Mouse (Mus musculus) liver, embryonic 14.5 days (tissue): ENCODE measurements around the gene Ccdc65. TPM values are rescaled to one million over a fixed set of nuclear protein-coding genes. Genes with fewer than 3 reads are reported as not detected.
"Not testable (repeated sequence)": the region's sequence is repeated elsewhere in the genome, so short reads cannot be mapped to it uniquely, and the experiment has no call there.

Source experiments
- ATAC-seq: fragments of 200-750 bp; cut with Nextera tagmentation; 2 replicates; pipeline ENCODE4 v1.8.0; 2017; ENCODE audit warnings: moderate number of reproducible peaks, mild to moderate bottlenecking, moderate library complexity; ENCODE audit not compliant: insufficient read depth
- DNase-seq, 3 experiments: peaks; one replicate each; pipeline ENCODE4 v3.0.0-alpha.2; 2012 to 2013; ENCODE audit warnings: low read depth in 3 of 3, low spot score in 3 of 3
- H3K27ac ChIP-seq: fragments of 300-500 bp; sonication (generic); 2 replicates; pipeline ENCODE4 v1.5.1; 2014; ENCODE audit warnings: moderate library complexity, mild to moderate bottlenecking, control low read depth, inconsistent platforms
- H3K27me3 ChIP-seq: fragments of 300-500 bp; sonication (generic); 2 replicates; pipeline ENCODE4 v1.6.1; 2014; ENCODE audit warnings: mild to moderate bottlenecking, low read length, moderate library complexity; ENCODE audit not compliant: control insufficient read depth, insufficient read depth
- H3K36me3 ChIP-seq: fragments of 300-500 bp; sonication (generic); replicated peaks from 2 replicates; pipeline ENCODE4 v1.6.1; 2014; ENCODE audit warnings: low read depth; ENCODE audit not compliant: control insufficient read depth, insufficient read depth
- H3K4me1 ChIP-seq, 2 experiments: fragments of 200-500 bp in 1 of 2; fragments of 300-500 bp in 1 of 2; sonication (generic) in 1 of 2; replicated peaks; 2 replicates each; pipeline ENCODE4 v1.6.1; 2012 to 2014; ENCODE audit warnings: antibody characterized with exemption in 1 of 2, inconsistent platforms in 1 of 2, low read length in 1 of 2; ENCODE audit not compliant: control insufficient read depth in 2 of 2, insufficient read depth in 2 of 2
- H3K4me2 ChIP-seq: fragments of 300-500 bp; sonication (generic); 2 replicates; pipeline ENCODE4 v1.6.1; 2014; ENCODE audit warnings: low read depth, mild to moderate bottlenecking, control low read depth, moderate library complexity
- H3K4me3 ChIP-seq, 2 experiments: fragments of 200-500 bp in 1 of 2; fragments of 300-500 bp in 1 of 2; sonication (generic) in 1 of 2; 2 replicates each; pipeline ENCODE4 v1.5.1; 2012 to 2014; ENCODE audit warnings: low read depth in 2 of 2, low read length in 2 of 2, mild to moderate bottlenecking in 2 of 2, control low read depth in 1 of 2, inconsistent platforms in 1 of 2, moderate library complexity in 1 of 2; ENCODE audit not compliant: insufficient read depth in 1 of 2
- H3K9ac ChIP-seq: fragments of 300-500 bp; sonication (generic); replicated peaks from 2 replicates; pipeline ENCODE4 v1.6.1; 2014; ENCODE audit warnings: mild to moderate bottlenecking, control low read depth, moderate library complexity
- H3K9me3 ChIP-seq: fragments of 300-500 bp; sonication (generic); 2 replicates; pipeline ENCODE4 v1.6.1; 2016; ENCODE audit warnings: low read length, mixed read lengths; ENCODE audit not compliant: control insufficient read depth
- CTCF ChIP-seq: IDR thresholded peaks from 2 replicates; pipeline ENCODE4 v1.5.1; 2016; ENCODE audit warnings: antibody characterized with exemption, low read depth, control low read depth
- EP300 ChIP-seq: IDR thresholded peaks from 2 replicates; pipeline ENCODE4 v1.6.1; 2016; ENCODE audit warnings: antibody characterized with exemption, low read depth
- WGBS: fragments of 180-500 bp; shearing (Covaris S2); extraction: QIAGEN DNeasy Blood & Tissue Kit; methylation state at CpG from one replicate; pipeline ENCODE4 v1.1.7; 2014; ENCODE audit not compliant: insufficient replicate concordance; 5-methylcytosine and 5-hydroxymethylcytosine counted together
- polyA plus RNA-seq, 2 experiments: library from polyadenylated mRNA; depleted of rRNA in 1 of 2; stranded (reverse) in 1 of 2; unstranded in 1 of 2; fragments of >200 nt; fragmentation: Nextera tagmentation in 1 of 2; extraction: Ambion mirVana in 1 of 2; gene quantifications; 2 replicates each; pipeline versions ENCODE4 v1.2.1 to v1.2.3; 2012 to 2014

Gene Ccdc65
- polyA plus RNA-seq, 2 experiments: 0.01 TPM; not detected in 1

- H3K4me1 ChIP-seq: peaks cover 6 to 16% of the 10 kb centered on the region in 2 experiments; a peak in 3 of 4 replicates
- H3K9me3 ChIP-seq: no peaks in the 10 kb centered on the region
- H3K4me3 ChIP-seq: no peak overlapping the region
- no peak overlapping the region for H3K27ac ChIP-seq
- H3K27me3 ChIP-seq: no peaks in the 10 kb centered on the region
- TF ChIP-seq EP300 (no peak), CTCF (no peak)
- no peak for ATAC-seq
- no peak for DNase-seq
- no peak overlapping the region for H3K4me2 ChIP-seq
- 74% methylated on average over 10 of the region's 10 CpGs for WGBS
- H3K36me3 ChIP-seq: no peaks in the 10 kb centered on the region
- no peak overlapping the region for H3K9ac ChIP-seq
Measured at GRCm38 (mm10) chr15:98736521-98736920, 28.5 kb downstream of the Ccdc65 start.

- Histone ChIP-seq H3K4me1 (peaks cover 6 to 12% of the 10 kb centered on the region in 2 experiments; a peak in 3 of 4 replicates), H3K4me2 (no peak overlapping the region), H3K36me3 (no peaks in the 10 kb centered on the region), H3K4me3 (no peak overlapping the region), H3K9ac (no peak overlapping the region), H3K27me3 (no peaks in the 10 kb centered on the region), H3K27ac (no peak overlapping the region), H3K9me3 (no peaks in the 10 kb centered on the region)
- TF ChIP-seq CTCF (peak; percentile 63), EP300 (no peak)
- DNase-seq (no peak), ATAC-seq (peak; percentile 41)
Measured at GRCm38 (mm10) chr15:98737881-98738280, 29.9 kb downstream of the Ccdc65 start.

- no peak overlapping the region for H3K9ac ChIP-seq
- H3K4me1 ChIP-seq: peaks cover 0 to 4% of the 10 kb centered on the region in 2 experiments; a peak in 2 of 4 replicates
- DNase-seq (no peak), ATAC-seq (peak; percentile 29; the same call in 1 of the 2 replicates)
- TF ChIP-seq EP300: no peak
- TF ChIP-seq CTCF: peak; percentile 57
- no peaks in the 10 kb centered on the region for H3K27me3 ChIP-seq
- H3K4me3 ChIP-seq: no peak overlapping the region
- H3K9me3 ChIP-seq: no peaks in the 10 kb centered on the region
- WGBS: 49% methylated on average over 4 of the region's 4 CpGs
- H3K4me2 ChIP-seq: no peak overlapping the region
- no peak overlapping the region for H3K27ac ChIP-seq
- no peaks in the 10 kb centered on the region for H3K36me3 ChIP-seq
Measured at GRCm38 (mm10) chr15:98738796-98739195, 30.8 kb downstream of the Ccdc65 start.

GRCm38 (mm10) chr15:98740219-98740618 is 32.2 kb downstream of the Ccdc65 start:
- Histone ChIP-seq H3K4me2 (no peak overlapping the region), H3K9ac (no peak overlapping the region), H3K9me3 (no peaks in the 10 kb centered on the region), H3K36me3 (no peaks in the 10 kb centered on the region), H3K4me3 (no peak overlapping the region), H3K4me1 (no peaks in the 10 kb centered on the region; a peak in 1 of 4 replicates), H3K27me3 (no peaks in the 10 kb centered on the region), H3K27ac (no peak overlapping the region)
- DNase-seq (no peak), ATAC-seq (no peak)
- WGBS: 76% methylated on average over 8 of the region's 8 CpGs
- TF ChIP-seq CTCF (no peak), EP300 (no peak)

GRCm38 (mm10) chr15:98742766-98743428 is 34.9 kb downstream of the Ccdc65 start:
- 68% methylated on average over 8 of the region's 8 CpGs for WGBS
- Histone ChIP-seq H3K9me3 (no peaks in the 10 kb centered on the region), H3K27me3 (no peaks in the 10 kb centered on the region), H3K4me2 (no peak overlapping the region), H3K4me3 (no peak overlapping the region), H3K27ac (no peak overlapping the region), H3K9ac (no peak overlapping the region), H3K4me1 (no peaks in the 10 kb centered on the region; a peak in 1 of 4 replicates), H3K36me3 (no peaks in the 10 kb centered on the region)
- TF ChIP-seq EP300 (no peak), CTCF (no peak)
- ATAC-seq (no peak), DNase-seq (no peak)

GRCm38 (mm10) chr15:98743863-98744262 is 35.9 kb downstream of the Ccdc65 start:
- H3K9ac ChIP-seq, H3K9me3 ChIP-seq, H3K4me3 ChIP-seq, DNase-seq, H3K4me2 ChIP-seq, H3K27ac ChIP-seq, H3K27me3 ChIP-seq, ATAC-seq, H3K36me3 ChIP-seq, H3K4me1 ChIP-seq: not testable (repeated sequence)
- whole genome bisulfite sequencing: 74% methylated on average over 3 of the region's 3 CpGs
